Mouse (Mus musculus) testis, adult 2 months (tissue): ENCODE data around the gene Mrps33. TPM values are rescaled to one million over a fixed set of nuclear protein-coding genes. Genes with fewer than 3 reads are reported as not detected.

Source experiments
- H3K27ac ChIP-seq: fragments of 200-500 bp; 2 replicates; pipeline ENCODE4 v1.5.1; 2012; ENCODE audit warnings: low read depth, low read length; ENCODE audit not compliant: control insufficient read depth, insufficient read depth
- H3K27me3 ChIP-seq: fragments of 200-500 bp; 2 replicates; pipeline ENCODE4 v1.6.1; 2012; ENCODE audit warnings: mild to moderate bottlenecking, low read length, moderate library complexity; ENCODE audit not compliant: control insufficient read depth, insufficient read depth
- H3K36me3 ChIP-seq: fragments of 200-500 bp; 2 replicates; pipeline ENCODE4 v1.6.1; 2012; ENCODE audit warnings: mild to moderate bottlenecking, low read length; ENCODE audit not compliant: control insufficient read depth, insufficient read depth
- H3K4me1 ChIP-seq: fragments of 200-500 bp; 2 replicates; pipeline ENCODE4 v1.6.1; 2012; ENCODE audit warnings: low read length; ENCODE audit not compliant: control insufficient read depth, insufficient read depth
- H3K4me3 ChIP-seq: fragments of 200-500 bp; 2 replicates; pipeline ENCODE4 v1.5.1; 2012; ENCODE audit warnings: low read depth, mild to moderate bottlenecking, low read length, moderate library complexity, mixed read lengths; ENCODE audit not compliant: control insufficient read depth
- CTCF ChIP-seq: fragments of 200-500 bp; IDR thresholded peaks from 2 replicates; pipeline ENCODE4 v1.5.1; 2012; ENCODE audit warnings: low read depth, mild to moderate bottlenecking, inconsistent platforms, low read length, moderate library complexity; ENCODE audit not compliant: control insufficient read depth, insufficient read depth, insufficient replicate concordance
- POLR2A ChIP-seq: fragments of 200-500 bp; IDR thresholded peaks from 2 replicates; pipeline ENCODE4 v1.6.1; 2012; ENCODE audit warnings: low read depth, mild to moderate bottlenecking, inconsistent platforms, low read length, moderate library complexity; ENCODE audit not compliant: control insufficient read depth
- polyA plus RNA-seq: library from polyadenylated mRNA; depleted of rRNA; stranded (reverse); fragments of >200 nt; gene quantifications from 2 replicates; pipeline ENCODE4 v1.2.3, GENCODE M21; 2012; rRNA removed

The Mrps33 gene
- polyA plus RNA-seq, result 38.4 and 43.7 TPM in 2 replicates

DNA sequence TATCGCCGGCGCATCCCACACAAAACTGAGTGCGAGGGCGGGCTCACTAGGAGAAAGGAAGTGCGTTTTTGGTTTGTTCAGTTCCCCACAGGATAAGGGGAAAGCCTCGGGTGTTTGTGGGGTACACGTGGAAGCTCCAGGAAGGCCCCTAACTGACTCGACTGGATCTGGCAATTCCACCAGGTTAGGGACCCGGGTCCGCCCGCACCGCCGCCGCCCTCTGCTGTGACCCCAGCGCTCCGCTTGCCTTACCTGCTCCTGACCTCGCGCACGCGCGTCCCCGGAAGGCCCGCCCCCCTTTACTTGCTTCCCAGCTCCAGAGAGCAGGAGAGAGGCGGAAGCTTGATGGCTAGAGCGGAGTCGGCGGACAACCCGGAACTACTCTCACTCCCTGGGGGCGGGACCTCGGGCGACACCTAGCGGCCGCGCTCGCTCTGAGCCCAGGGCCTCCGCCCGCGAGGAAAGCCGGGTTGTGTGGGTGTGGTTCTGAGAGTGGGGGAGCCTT lies at the start of gene Mrps33:
Gene Mrps33 (minus strand): TSS at position 377 of the 505 bp plus-strand sequence.
- no peaks in the 10 kb centered on the region for H3K4me1 ChIP-seq
- TF ChIP-seq POLR2A (peak; percentile 89), CTCF (peak; percentile 92)
- peak within 1 kb of the TSS; percentile 62 for H3K27ac ChIP-seq
- H3K27me3 ChIP-seq, result no peaks in the 10 kb centered on the region
- H3K36me3 ChIP-seq, result no peaks in the 10 kb centered on the region
- H3K4me3 ChIP-seq, result peak within 1 kb of the TSS; percentile 95

DNA sequence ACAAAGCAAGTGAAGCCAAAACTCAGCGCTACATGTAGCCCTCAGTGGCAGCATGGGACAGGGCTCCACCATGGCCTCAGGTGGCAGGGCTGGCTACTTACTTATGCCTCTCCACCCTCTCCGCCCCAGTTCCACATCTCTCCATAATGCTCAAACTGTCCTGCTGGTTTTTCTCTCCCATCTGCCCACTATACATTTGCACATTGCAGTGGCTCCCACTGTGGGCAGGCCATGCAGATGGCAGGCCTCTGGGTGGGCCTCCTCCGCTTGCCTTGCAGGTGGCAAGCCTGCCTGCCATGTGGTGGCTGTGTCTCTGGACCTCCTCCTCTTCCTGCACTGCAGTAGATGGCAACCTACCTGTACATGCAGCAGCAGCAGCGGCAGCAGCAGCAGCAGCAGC lies 38.9 kb upstream of the Mrps33 start:
- no peak for TF ChIP-seq POLR2A
- no peak for TF ChIP-seq CTCF

DNA sequence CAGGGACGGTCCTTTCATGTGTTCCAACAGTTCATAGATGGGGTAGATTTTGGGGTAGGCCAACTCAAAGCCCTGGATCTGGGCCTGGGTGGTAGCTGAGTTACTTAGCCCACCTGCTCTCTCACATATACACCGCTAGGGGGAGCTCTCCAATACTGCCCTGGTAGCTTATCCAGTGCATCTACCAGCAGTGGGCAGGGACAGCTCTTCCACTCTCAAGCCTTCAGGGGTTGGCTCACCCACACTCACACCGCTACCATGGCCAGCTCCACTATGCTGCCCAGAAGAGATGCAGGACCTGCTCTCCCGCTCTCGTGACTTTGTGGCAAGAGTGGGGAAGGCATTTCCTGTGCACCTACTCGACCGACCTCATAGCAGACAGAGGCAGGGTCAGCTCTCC lies 38.0 kb upstream of the Mrps33 start:
- Histone ChIP-seq H3K27ac (no peak overlapping the region), H3K4me3 (no peak overlapping the region), H3K27me3 (no peaks in the 10 kb centered on the region), H3K36me3 (no peaks in the 10 kb centered on the region), H3K4me1 (peaks cover 6% of the 10 kb centered on the region)
- TF ChIP-seq POLR2A (no peak), CTCF (peak; percentile 58; the same call in 1 of the 2 replicates)

More for the DNA sequence above, 38.9 kb upstream of the Mrps33 start:
- Histone ChIP-seq H3K36me3 (no peaks in the 10 kb centered on the region), H3K4me3 (no peak overlapping the region), H3K27me3 (no peaks in the 10 kb centered on the region), H3K27ac (no peak overlapping the region), H3K4me1 (peaks cover 2% of the 10 kb centered on the region; the same call in 1 of the 2 replicates)

DNA sequence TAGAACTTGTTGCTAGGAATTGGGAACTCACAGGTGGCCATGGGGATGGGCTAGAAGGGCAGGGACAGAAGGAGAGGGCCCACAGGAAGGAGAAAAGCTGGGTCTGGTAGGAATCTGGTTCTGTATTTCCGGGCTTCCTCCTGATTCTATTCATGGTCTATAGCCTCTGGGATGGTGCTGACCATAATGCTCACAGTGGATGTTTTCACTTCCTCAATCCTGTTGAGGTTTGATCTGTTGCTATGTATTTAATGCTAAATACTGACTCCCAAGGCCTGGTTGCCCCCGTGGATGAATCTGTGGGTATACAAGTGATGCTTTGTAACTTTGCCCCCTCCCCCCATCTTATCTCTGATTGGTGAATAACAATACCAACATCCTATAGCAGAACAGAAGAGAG lies 36.8 kb upstream of the Mrps33 start:
- no peaks in the 10 kb centered on the region for H3K36me3 ChIP-seq
- no peak overlapping the region for H3K27ac ChIP-seq
- TF ChIP-seq POLR2A, result no peak
- no peak for TF ChIP-seq CTCF
- peaks cover 8% of the 10 kb centered on the region for H3K4me1 ChIP-seq
- no peak overlapping the region for H3K4me3 ChIP-seq
- H3K27me3 ChIP-seq, result no peaks in the 10 kb centered on the region

DNA sequence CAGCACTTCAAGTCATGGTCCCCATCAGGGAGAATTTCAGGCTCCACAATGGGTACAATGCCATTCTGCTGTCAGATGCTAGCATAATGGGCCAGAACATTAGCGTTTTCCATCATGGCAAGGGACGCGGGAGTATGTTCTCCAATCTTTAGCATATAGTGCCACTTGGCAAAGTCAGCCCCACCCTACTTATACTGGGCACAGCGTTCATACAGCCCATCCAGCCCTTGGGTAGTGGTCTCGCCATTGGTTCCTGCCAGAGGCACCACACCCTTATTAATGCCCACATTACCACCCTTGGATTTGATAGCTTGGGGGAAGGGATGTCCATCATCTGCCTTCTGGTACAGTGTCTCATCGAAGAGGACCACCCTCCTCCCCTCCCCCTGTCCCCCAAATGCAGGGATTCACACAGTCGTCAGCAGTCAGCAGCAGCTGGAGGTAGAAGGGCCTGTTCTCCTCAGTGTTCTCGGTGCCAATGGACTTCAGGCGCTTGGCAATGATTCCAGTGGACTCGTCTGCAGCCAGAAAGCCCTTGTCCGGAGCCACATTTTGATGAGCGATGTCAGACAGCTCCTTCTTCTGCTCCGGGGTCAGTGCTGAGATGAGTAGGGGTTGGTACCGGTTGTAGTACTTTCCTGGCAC lies 33.0 kb upstream of the Mrps33 start:
- TF ChIP-seq CTCF, result no peak
- no peak for TF ChIP-seq POLR2A
- Histone ChIP-seq H3K4me1 (peaks cover 6% of the 10 kb centered on the region), H3K27ac (peak overlapping the region; percentile 18; the same call in 1 of the 2 replicates), H3K27me3 (no peaks in the 10 kb centered on the region), H3K4me3 (peak overlapping the region; percentile 82), H3K36me3 (no peaks in the 10 kb centered on the region)

DNA sequence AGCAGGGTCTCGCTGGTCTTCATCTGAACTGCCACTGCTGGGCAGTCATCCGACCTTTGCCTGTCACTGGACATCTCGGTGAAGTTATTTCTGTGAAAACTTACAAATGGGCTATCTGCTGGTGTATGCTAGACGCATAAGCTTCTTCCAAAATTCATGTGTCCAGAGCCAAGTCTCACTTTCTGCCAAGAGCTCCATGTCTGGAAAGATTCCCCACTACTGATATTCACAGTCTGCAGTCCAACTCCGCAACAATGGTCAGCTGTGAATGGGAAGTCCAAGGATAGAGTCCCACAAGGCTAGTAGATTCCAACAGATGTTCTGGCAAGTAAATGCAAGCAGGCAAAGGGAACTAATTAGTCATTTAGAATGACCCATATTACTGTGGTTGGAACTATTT lies 17.9 kb upstream of the Mrps33 start:
- H3K27ac ChIP-seq, result no peak overlapping the region
- TF ChIP-seq CTCF, result no peak
- H3K4me3 ChIP-seq, result no peak overlapping the region

DNA sequence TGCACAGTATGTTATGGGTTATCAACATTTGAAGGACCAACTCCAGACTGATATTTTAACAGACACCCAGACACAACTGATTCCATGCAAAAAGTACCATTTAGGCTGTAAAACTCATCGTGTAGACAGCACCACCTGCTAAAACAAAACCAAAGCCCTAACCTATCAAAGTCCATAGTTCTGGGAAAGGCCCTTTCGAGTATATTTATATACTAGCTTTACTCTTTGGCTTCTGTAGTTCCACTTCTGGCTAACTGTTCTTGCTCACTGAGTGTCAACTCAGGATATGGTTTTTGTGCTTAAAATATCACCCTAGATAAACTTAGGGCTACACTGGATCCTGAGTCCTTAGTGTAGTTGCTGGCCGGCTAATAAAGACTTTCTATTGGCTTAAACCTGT lies 10.5 kb upstream of the Mrps33 start:
- H3K4me3 ChIP-seq, result no peak overlapping the region
- no peaks in the 10 kb centered on the region for H3K4me1 ChIP-seq
- no peaks in the 10 kb centered on the region for H3K27me3 ChIP-seq
- no peaks in the 10 kb centered on the region for H3K36me3 ChIP-seq
- TF ChIP-seq CTCF (no peak), POLR2A (no peak)
- H3K27ac ChIP-seq, result no peak overlapping the region

More for the DNA sequence above, 17.9 kb upstream of the Mrps33 start:
- no peaks in the 10 kb centered on the region for H3K4me1 ChIP-seq
- H3K27me3 ChIP-seq, result no peaks in the 10 kb centered on the region
- no peaks in the 10 kb centered on the region for H3K36me3 ChIP-seq
